Mouse (Mus musculus): Measurements from ENCODE around the gene Snx6.
A peak's percentile ranks its signal among the peaks of the same experiment; 100 is the strongest.
"Not testable (repeated sequence)": the region's sequence is repeated elsewhere in the genome, so short reads cannot be mapped to it uniquely, and the experiment has no call there.

Gene Snx6

DNA sequence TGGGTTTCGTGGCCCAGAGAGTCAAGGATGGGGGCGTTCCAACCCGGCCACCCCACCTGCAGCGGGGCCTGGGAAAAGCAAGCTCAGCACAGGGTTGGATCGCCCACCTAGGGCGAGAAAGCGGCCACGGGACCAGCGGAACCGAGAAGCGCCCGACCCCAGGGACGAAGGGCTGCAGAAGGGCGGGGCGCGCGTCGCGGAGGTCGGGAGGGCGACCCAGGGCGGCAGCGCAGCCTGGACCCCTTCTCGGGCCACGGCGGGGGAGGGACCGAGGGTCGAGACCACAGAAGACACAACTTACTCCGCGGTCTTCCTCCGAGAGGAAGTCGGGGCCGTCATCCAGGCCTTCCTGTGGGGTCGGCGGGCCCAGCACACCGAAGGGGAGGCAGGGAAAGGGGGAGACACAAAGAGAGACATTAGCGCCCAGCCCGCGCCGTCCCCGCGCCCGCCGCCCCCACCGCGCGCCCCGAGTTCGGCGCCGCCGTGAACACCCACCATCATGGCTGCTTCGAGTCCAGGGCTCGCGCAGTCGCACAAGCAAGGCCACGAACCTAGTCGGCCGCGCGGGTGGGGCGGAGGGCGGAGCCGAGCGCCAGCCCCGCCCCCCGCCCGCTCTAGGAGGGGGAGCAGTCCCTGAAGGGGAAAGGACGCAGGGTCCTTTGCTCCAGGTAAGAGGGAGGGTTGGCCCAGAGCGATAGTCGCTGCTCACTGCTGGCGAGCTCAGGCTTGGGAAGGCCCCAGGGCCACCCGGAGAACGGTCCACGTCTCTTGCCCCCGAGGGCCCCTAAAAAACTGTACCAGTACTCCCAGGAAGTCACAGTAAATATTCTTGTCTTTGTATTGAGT, at the start of gene Snx6:
Gene Snx6 (minus strand): TSS at position 551 of the 846 bp plus-strand sequence.
- peak; percentile 79 to 91 for DNase-seq (ENCODE audit: low spot score in 2 of 2)

DNA sequence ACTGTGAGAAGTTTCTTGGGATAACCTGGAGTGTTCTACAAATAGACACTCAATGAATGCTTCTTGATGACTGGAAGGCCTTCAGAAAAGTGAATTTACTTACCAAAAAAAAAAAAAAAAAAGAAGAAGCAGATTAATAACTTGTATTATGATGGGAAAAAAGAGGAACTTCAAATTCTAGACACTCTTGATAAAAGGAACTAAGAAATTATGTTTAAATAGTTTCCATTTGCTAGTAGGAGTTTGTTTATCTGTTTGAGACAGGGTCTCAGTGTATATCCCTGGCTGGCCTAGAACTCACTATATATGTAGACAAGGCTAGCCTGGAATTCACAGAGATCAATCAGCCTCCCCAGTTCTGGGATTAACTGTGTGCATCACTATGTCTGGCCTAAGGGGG, 48.9 kb upstream of the Snx6 start:
- no peak for DNase-seq (ENCODE audit: low spot score in 2 of 2)

DNA sequence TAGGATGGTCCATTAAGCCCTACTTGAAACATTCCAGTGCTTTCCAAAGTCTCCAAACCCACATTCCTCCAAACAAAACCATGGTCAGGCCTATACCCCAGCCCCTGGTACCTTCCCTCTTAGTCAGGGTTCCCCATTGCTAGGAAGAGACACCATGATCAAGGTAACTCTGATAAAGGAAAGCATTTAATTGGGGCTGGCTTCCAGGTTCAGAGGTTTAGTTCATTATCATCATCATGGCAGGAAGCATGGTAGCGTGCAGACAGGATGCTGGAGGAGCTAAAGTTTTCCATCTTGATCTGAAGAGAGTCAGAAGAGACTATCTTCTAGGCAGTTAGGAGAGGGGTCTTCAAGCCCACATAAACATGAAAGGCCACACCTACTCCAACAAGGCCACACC, 46.1 kb upstream of the Snx6 start:
- DNase-seq (ENCODE audit: low spot score in 2 of 2), result no peak

DNA sequence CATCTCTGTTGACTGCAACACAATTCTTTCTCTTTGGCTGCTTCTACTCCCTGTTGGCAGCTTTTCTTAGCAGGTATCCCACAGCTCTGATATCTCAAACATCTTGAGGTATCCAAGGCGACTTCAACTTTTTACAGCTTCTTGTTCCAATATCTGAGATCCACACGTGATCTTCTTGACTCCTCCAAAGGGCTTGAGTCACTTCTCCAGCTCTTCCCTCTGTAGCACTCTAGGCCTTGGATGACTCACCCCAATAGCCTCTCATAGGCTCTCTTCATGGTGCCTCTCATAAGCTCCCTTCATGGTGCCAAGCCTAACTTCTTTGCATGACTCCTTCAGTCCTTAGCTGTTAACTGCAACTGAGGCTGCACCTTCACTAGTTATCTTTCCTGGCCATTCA, 44.3 kb upstream of the Snx6 start:
- no peak for DNase-seq (ENCODE audit: low spot score in 2 of 2)

DNA sequence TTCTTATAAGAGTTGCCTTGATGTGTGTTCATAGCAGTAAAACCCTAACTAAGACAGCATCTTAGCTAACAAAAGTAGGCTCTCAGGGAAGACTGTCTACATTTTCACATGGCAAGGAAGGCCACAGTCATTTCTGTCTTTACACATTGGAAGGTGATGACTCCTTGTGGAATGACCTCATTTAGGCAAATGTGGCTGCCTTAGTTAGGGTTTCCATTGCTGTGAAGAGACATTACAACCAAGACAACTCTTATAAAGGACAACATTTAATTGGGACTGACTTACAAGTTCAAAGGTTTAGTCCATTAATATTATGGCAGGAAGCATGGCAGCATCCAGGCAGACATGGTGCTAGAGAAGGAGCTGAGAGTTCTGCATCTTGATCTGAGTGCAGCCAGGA, 43.4 kb upstream of the Snx6 start:
- no peak for DNase-seq (ENCODE audit: low spot score in 2 of 2)

DNA sequence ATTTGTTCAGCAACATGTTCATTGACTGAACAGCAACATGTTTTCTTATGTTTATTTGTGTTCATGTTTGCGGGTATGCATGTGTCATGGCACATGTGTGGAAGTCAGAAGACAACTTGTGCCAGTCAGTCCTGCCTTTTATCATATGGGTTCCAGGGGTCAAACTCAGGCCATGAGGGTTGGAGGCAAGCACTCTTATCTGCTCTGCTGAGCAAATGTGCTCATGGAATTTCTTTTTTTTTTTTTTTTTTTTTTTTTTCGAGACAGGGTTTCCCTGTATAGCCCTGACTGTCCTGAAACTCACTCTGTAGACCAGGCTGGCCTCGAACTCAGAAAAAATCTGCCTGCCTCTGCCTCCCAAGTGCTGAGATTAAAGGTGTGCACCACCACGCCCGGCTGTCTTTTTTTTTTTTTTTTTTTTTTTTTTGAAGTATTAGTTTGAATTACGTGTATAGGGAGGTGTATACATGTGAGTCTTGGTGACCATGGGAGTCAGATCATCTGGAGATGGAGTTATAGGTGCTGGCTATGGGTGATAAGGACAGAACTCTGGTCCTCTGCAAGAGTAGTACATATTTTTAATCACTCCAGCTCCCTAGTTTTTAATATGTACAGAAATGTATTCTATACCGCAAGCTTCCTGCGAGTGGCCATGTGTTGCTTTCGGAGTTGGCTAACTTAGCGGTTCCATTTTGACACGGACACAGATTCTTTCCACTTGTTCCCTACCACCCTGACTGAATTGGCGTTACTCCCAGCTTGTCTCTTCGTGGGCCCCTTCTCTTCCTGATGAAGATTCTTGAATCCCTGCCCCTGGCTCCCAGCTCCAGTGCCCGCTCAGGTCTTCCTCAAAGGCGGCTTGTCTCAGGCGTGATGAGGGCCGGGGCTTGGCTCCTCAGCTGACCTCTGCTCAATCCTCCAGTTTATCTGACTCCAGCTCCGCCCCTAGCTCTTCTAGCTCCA, 40.4 kb upstream of the Snx6 start:
- no peak for DNase-seq (ENCODE audit: low spot score in 2 of 2)

DNA sequence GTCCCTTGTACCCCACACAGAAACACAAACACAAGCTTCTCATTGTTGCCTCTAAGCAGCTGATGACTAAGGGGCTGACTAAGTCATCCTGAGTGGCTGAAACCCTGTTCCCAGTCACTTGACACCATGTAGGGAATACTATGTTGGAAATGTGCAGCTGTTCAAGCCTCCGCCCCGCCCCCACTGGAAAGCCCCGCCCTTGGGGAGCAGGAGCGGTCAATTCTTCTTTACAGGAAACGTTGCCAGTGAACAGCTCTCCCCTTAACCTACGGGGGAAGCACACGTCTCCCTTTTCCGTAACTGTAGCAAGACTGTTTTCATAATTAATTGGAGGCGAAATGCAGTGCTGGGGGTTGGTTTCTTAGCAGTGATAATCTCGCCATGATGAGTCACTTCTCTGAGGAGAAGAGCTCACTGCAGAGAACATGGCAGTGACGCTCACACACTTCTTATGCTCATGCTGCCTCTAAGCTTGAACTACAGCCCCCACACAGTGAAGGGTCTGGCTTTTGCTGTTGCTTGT, 39.5 kb upstream of the Snx6 start:
- DNase-seq (ENCODE audit: low spot score in 2 of 2), result peak in 1 of 2 experiments; percentile 23

DNA sequence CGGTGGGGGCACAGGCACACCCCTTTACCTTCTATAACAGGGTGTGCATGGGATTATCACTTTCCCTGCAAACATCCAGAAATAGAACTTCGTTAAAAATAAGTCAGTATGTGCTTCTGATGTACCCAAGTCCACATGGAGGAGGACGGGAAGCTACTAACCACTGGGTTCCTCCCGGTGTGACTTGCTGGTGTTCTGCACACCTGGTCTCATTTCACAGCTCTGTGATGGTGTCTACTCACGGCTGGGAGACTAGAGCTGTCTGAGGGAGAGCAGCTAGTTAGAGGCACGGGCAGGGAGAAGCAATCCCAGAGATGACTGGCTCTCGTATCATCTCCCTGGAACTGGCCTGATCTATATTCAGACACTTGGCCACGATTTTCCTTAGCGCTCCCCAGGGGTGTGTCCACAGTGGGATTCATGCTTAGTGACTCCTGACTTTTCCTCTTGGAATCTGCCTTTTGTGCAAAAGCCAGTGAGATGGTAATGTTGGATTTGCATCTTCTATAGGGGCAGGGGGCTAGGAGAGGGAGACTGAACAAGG, 38.4 kb upstream of the Snx6 start:
- DNase-seq (ENCODE audit: low spot score in 2 of 2), result no peak

DNA sequence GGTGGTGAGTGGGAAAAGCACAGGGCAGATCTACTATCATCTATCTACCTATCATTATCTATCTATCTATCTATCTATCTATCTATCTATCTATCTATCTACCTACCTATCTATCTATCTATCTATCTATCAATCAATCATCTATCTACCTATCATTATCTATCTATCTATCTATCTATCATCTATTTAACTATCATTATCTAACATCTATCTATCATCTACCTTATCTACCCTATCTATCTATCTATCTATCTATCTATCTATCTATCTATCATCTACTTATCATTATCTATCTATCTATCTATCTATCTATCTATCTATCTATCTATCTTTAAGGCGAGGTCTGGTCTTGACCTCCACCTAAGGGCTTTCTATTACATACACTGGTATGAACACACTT, 36.4 kb upstream of the Snx6 start:
- not testable (repeated sequence) for DNase-seq (ENCODE audit: low spot score in 2 of 2)

DNA sequence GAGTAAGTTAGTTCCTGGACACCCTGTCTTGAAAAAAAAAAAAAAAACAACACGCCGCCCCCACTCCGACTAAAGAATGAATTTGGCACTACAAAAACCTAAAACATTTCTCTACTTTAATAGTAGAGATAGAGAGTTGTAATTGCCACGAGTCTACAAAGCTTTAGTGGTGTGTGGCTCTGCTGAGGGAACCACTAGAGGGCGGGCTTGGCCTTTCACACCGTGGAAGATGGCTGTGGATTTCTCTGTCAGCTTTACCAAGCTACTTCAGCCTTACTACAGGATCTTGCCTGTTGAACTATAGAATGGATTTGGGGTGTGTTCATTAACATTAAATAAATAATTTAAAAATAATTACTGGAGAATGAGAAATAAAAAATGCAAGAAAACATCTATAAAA, 35.1 kb upstream of the Snx6 start:
- DNase-seq (ENCODE audit: low spot score in 2 of 2), result peak; percentile 70 to 86

DNA sequence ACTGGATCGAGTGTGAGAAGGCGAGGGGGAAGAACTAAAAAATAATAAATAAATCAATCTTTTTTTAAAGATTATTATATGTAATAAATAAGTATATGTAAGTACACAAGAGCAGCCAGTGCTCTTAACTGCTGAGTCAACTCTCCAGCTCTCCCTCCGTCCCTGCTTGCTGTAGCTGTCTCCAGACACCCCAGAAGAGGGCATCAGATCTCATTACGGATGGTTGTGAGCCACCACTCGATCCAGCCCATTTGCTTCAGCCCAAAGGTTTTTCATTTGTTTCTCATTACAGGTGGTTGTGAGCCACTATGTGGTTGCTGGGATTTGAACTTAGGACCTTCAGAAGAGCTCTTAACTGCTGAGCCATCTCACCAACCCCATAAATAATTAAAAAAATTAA, 34.4 kb upstream of the Snx6 start:
- no peak for DNase-seq (ENCODE audit: low spot score in 2 of 2)

DNA sequence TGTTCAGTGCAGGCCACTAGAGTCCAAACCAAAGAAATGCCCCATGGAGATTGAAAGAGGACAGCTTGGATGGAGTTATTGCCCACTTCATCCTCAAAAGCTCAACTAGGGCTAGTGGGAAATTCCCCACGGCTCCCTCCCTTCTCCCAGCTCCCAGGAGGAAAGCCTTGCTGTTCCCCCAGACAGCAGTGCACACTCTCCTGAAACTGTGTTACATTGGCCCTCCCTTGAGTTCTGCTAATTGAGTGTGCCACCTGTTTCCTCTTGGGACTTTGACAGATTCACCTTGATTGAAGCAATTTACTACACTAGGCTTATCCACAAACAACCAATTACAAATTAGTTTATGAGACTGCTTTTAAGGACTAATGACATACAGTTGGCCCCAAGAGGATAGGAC, 32.5 kb upstream of the Snx6 start:
- DNase-seq (ENCODE audit: low spot score in 2 of 2), result no peak

DNA sequence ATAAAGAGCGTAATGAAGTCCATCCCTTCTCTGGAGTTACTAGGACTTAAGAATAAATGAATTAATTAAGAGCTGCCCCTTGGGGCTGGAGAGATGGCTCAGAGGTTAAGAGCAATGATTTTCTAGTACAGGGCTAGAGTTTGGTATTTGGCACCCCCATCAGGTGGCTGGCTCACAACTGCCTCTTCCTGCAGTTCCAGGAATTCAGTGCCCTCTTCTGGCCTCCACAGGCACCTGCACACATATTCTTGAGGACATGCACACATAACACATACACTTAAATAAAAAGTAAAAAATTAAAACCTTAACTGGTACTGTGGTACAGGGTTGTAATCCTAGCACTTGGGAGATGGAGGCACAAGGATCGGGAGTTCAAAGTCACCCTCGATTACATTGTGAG, 29.7 kb upstream of the Snx6 start:
- no peak for DNase-seq (ENCODE audit: low spot score in 2 of 2)

DNA sequence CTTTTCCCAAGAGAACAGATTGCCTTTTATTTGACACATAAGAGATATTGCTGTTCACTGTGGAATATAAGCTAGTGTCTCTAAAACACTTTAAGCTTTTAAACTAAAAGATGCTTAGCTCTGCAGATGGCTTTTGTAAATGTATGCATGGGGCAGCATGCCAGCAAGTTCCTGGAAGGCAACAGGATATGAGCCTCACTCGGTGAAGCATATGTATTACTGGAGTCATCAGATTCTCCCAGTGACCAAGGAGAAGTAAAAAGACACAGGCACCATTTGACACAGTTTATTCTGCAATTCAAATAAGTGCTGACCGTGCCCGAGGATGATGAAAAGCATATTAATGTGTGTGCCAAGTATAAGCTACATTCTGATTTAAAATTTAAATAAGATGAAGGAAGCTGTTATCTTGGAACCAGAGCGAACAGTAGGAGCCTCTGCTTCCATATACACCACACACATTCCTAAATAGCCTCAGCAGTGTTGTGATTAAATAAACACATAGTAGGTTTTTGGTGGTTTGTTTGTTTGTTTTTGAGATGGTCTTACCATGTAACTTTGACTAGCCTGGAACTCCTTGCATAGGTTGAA, 27.4 kb upstream of the Snx6 start:
- no peak for DNase-seq (ENCODE audit: low spot score in 2 of 2)

DNA sequence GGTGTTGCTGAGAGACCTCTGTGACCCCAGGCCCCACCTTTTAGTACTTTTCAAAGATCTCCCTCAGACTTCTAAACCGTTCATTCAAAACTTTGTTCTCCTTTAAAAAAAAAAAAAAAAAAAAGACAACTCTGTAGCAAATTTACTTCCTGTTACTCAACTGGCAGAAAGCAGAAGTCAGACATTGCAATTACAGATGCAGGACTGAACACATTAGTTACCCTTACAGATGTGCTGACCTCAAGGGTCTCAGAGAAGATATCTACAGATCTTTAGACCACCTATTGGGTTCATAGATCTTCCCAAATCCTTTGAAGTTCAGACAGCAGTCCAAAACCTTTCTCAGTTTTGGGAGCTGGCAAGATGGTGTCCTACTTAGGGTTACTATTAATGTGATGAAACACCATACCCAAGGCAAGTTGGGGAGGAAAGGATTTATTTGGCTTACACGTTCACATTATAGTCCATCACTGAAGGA, 25.2 kb upstream of the Snx6 start:
- DNase-seq (ENCODE audit: low spot score in 2 of 2), result no peak

DNA sequence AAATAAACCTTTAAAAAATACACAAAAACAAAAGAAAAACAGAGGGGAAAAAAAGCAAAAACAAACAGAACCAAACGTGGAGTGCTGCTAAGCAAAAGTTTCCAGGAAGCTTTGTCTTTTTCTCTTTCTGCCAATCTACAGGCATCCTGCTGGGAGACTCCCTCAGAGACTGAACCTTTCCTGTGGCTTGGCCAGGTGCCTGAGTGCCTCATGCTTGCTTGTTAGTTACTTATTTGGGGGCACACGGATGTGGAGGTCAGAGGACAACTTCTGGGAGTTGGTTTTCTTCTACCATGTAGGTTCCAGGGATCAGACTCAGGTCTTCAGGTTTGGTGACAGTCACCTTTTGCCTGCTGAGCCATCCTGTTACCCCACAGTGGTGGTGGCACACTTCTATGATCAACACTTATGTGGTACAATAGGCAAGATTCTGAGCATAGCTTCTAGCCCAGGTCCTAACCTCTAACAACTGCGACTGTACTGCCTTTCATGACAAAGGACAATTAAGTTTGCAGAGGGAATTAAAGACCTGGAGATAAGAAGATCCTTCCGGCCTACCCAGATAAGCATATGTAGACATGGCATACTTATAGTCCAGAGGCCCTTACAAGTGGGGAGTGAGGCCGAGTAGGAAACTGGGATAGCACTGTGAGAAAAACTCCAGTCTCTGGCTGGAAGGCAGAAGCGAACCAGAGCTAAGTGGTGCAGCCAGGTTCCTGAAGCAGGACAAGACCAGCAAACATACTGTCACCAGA, 23.9 kb upstream of the Snx6 start:
- no peak for DNase-seq (ENCODE audit: low spot score in 2 of 2)

DNA sequence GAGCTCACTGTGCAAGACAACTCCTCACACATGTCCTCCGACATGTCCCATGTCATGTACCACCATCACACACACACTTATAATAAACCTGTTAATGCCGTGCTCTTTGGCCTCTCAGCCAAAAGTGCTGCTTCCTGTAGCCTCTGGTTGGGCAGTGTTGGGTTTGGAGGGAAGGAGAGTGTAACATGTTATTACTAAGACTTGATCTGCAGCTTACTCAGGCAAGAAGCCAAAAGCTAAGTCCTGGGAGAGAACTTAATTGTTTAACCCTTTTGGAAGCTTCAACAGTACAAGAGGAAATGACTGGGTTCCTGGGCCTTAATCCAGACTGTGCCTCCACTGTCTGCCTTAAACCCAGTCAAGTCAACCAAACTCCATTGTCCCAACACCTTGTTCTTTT, 14.6 kb upstream of the Snx6 start:
- no peak for DNase-seq (ENCODE audit: low spot score in 2 of 2)

DNA sequence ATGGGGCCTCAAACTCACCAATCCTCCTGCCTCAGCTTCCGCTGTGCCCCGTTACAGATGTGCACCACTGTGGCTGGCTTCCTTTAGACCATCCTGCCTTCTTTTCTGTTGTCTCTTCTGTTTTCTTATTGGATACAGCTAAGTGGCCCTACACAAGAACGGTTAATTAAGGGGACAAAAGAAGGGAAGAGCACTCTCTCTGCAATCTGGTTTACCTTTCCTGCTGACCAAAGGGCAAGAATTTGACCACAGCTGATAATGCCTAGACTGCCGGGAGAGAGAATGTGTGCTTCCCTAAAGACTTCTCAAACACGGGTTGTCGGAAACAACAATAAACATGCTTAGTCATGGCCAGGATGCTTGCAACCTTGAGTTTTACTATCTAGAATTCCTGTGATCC, 12.0 kb upstream of the Snx6 start:
- DNase-seq (ENCODE audit: low spot score in 2 of 2), result no peak

DNA sequence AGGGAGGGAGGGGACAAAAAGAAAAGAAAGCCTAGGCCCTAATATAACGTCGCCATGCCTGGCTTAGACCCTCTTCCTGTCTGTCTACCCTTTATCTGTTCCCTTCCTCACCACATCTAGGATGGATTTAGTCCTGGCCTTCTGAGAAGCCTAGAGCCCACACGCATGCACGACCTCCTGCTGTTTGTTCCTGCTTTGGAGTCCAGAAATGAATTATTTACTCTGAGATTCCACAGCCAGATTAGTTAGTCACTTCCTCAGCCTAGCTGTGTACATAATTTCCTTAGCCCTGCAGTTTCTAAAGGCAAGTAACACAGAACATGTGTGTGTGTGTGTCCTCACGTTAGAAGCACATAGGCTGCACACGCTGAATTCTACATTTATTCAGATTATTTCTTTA, 10.6 kb upstream of the Snx6 start:
- no peak for DNase-seq (ENCODE audit: low spot score in 2 of 2)

DNA sequence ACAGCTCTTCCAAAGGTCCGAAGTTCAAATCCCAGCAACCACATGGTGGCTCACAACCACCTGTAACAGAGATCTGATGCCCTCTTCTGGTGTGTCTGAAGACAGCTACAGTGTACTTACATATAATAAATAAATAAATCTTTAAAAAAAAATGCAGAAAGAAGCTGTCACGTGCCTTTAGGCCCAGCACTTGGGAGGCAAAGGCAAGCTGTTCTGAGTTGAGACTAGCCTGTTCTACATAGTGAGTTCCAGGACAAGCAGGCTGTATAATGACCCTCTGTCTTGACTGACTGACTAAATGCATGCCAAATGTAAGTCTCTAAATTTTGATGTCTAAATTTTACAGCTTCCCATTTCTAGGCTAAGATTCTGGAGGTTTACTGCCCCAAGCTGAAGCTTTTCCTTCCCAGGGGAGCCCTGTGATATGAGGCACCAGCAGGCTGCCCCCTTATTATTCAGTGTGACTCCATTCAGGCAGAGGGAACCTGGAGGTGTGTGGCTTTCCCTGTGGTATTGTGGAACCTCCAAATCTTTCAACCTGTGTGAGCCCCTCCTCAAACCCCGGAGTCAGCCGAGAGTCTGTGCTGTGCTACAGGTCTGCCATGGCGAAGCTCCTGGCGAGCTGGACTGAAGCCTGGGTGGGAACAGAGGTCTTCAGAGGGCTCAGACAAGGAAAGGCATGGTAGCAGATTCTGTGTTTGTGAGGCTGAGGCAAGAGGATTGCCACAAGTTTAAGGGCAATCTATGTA, 9.9 kb upstream of the Snx6 start:
- peak in 1 of 2 experiments; percentile 62 for DNase-seq (ENCODE audit: low spot score in 2 of 2)
